Mouse (Mus musculus): Measurements from ENCODE around the gene Dhx15.

GRCm38 (mm10) chr5:52138134-52138533 lies 52.2 kb downstream of the Dhx15 start:
- no peak for TF ChIP-seq CTCF (IDR thresholded peaks at IDR 0.05; ENCODE audit: low read depth)
- no peak for TF ChIP-seq EP300 (IDR thresholded peaks at IDR 0.05; ENCODE audit: low read depth)

Measured in heart, postnatal 0 days (tissue).